ENCODE assay signal across 1 mouse cellular context in the genomic region with DNA sequence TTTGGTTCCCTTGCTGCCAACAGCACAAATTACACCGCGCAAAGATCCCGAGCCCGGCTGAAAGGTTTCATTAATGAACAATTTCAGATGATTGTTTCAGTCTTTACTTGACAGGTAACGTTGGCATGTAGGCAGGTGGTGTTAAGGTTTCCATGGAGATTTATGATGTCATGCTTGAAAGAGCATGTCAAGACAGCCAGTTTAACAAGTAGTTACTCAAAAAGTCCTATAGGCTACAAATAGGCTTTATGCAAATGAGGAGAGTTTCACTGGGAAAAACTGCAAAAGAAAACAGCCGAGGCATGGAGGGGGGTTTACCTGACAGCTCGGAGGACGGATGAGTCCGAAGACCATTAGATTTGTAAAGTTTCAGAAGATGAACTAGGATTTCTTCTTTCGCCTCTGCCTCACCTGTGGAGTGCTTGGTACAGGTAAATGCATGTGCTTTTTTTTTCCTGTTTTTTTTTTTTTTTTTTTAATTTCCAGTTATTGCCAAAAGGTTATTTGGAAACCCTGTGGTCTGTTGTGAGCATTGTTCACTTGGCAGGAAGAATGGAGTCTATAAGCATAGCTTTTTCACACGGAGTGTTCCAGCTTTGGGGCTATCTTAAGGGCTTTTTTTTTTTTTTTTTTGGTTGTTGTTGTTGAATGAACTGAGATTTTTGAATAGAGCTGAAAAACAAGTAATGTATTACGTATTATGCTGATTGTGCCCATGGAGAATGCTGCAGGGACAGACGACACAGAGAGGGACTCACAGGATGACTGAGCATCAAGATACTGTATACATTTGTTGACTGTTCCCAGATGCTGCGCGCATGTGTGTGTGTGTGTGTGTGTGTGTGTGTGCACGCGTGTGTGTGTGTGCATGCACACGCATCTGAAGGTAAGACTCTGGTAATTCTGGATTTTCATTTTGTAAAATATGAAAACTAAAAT.
TF ChIP-seq lines count a peak whose summit lies in the region.

No protein-coding gene starts in this region.

TF ChIP-seq in CH12.LX, 34 proteins besides CTCF, POLR2A, EP300 and RAD21 (continued from another document):
- TF ChIP-seq SMC3 (IDR thresholded peaks at IDR 0.05; ENCODE audit: low read depth, low read length), result no peak
